Mouse (Mus musculus) megakaryocyte, embryonic 14.5 days (primary cell): ENCODE data around the gene Cela3a.

ENCODE experiments used
- FLI1 ChIP-seq: IDR thresholded peaks from 2 replicates; pipeline ENCODE4 v1.6.1; 2012; ENCODE audit warnings: low read length, inconsistent platforms, mixed read lengths
- GATA1 ChIP-seq: IDR thresholded peaks from 3 replicates; pipeline ENCODE4 v1.6.1; 2012; ENCODE audit warnings: mixed read lengths, low read length, inconsistent platforms, borderline replicate concordance

GRCm38 (mm10) chr4:137396641-137397525 lies 12.7 kb downstream of the Cela3a start:
- no peak for TF ChIP-seq GATA1
- no peak for TF ChIP-seq FLI1
